Mouse (Mus musculus): ENCODE data around the gene Adar. TPM values are rescaled to one million over a fixed set of nuclear protein-coding genes. Genes with fewer than 3 reads are reported as not detected.
A peak's percentile ranks its signal among the peaks of the same experiment; 100 is the strongest.

Adar gene
- polyA plus RNA-seq, 1 experiment, result 6.3 TPM

- no peaks in the 10 kb centered on the region for H3K9me3 ChIP-seq
- peaks cover 29% of the 10 kb centered on the region for H3K36me3 ChIP-seq (replicated peaks; ENCODE audit: low read length)
- peaks cover 43% of the 10 kb centered on the region for H3K4me1 ChIP-seq
- H3K4me3 ChIP-seq (replicated peaks), result no peak overlapping the region
- peaks cover 9% of the 10 kb centered on the region for H3K27me3 ChIP-seq (replicated peaks)
- no peak for TF ChIP-seq GATA1 (IDR thresholded peaks at IDR 0.05; ENCODE audit: borderline replicate concordance, low read length)
- TF ChIP-seq FLI1 (IDR thresholded peaks at IDR 0.05; ENCODE audit: low read length), result no peak
Measured at GRCm38 (mm10) chr3:89770425-89771002, 55.7 kb downstream of the Adar start.

- Histone ChIP-seq H3K36me3 (replicated peaks; ENCODE audit: low read length) (peaks cover 50% of the 10 kb centered on the region), H3K27me3 (replicated peaks) (no peaks in the 10 kb centered on the region), H3K9me3 (no peaks in the 10 kb centered on the region), H3K4me1 (peaks cover 60% of the 10 kb centered on the region), H3K4me3 (replicated peaks) (peak overlapping the region; percentile 98)
- no peak for TF ChIP-seq GATA1 (IDR thresholded peaks at IDR 0.05; ENCODE audit: borderline replicate concordance, low read length)
Measured at GRCm38 (mm10) chr3:89772588-89772967, 57.8 kb downstream of the Adar start.

- Histone ChIP-seq H3K9me3 (no peaks in the 10 kb centered on the region), H3K4me3 (replicated peaks) (peak within 1 kb of the TSS; percentile 98), H3K36me3 (replicated peaks; ENCODE audit: low read length) (peaks cover 56% of the 10 kb centered on the region), H3K27me3 (replicated peaks) (no peaks in the 10 kb centered on the region), H3K4me1 (peaks cover 60% of the 10 kb centered on the region)
- TF ChIP-seq FLI1 (IDR thresholded peaks at IDR 0.05; ENCODE audit: low read length) (no peak; the same call in 1 of the 2 replicates), GATA1 (IDR thresholded peaks at IDR 0.05; ENCODE audit: borderline replicate concordance, low read length) (no peak)
Measured at GRCm38 (mm10) chr3:89772968-89773709, 58.3 kb downstream of the Adar start, which contains the start of gene Ube2q1. Ube2q1 (plus strand) TSS chr3:89773616.

- H3K36me3 ChIP-seq (replicated peaks; ENCODE audit: low read length), result peaks cover 62% of the 10 kb centered on the region
- H3K9me3 ChIP-seq, result no peaks in the 10 kb centered on the region
- H3K4me1 ChIP-seq, result peaks cover 60% of the 10 kb centered on the region
- TF ChIP-seq FLI1 (IDR thresholded peaks at IDR 0.05; ENCODE audit: low read length), result no peak
- no peak for TF ChIP-seq GATA1 (IDR thresholded peaks at IDR 0.05; ENCODE audit: borderline replicate concordance, low read length)
- H3K4me3 ChIP-seq (replicated peaks), result peak overlapping the region; percentile 98
- no peaks in the 10 kb centered on the region for H3K27me3 ChIP-seq (replicated peaks)
Measured at GRCm38 (mm10) chr3:89773740-89774211, 59.0 kb downstream of the Adar start.

GRCm38 (mm10) chr3:89774236-89774960 is 59.6 kb downstream of the Adar start:
- Histone ChIP-seq H3K4me3 (replicated peaks) (peak overlapping the region; percentile 98), H3K4me1 (peaks cover 60% of the 10 kb centered on the region), H3K9me3 (no peaks in the 10 kb centered on the region), H3K36me3 (replicated peaks; ENCODE audit: low read length) (peaks cover 62% of the 10 kb centered on the region), H3K27me3 (replicated peaks) (no peaks in the 10 kb centered on the region)
- no peak for TF ChIP-seq GATA1 (IDR thresholded peaks at IDR 0.05; ENCODE audit: borderline replicate concordance, low read length)

GRCm38 (mm10) chr3:89776001-89776400 is 61.2 kb downstream of the Adar start:
- TF ChIP-seq FLI1 (IDR thresholded peaks at IDR 0.05; ENCODE audit: low read length) (no peak), GATA1 (IDR thresholded peaks at IDR 0.05; ENCODE audit: borderline replicate concordance, low read length) (no peak)
- peaks cover 69% of the 10 kb centered on the region for H3K36me3 ChIP-seq (replicated peaks; ENCODE audit: low read length)
- no peak overlapping the region for H3K4me3 ChIP-seq (replicated peaks)
- H3K4me1 ChIP-seq, result peaks cover 52% of the 10 kb centered on the region
- H3K9me3 ChIP-seq, result no peaks in the 10 kb centered on the region
- H3K27me3 ChIP-seq (replicated peaks), result no peaks in the 10 kb centered on the region

GRCm38 (mm10) chr3:89780102-89780501 is 65.3 kb downstream of the Adar start:
- no peaks in the 10 kb centered on the region for H3K9me3 ChIP-seq
- no peak overlapping the region for H3K4me3 ChIP-seq (replicated peaks)
- peaks cover 28% of the 10 kb centered on the region for H3K4me1 ChIP-seq
- TF ChIP-seq GATA1 (IDR thresholded peaks at IDR 0.05; ENCODE audit: borderline replicate concordance, low read length), result no peak
- TF ChIP-seq FLI1 (IDR thresholded peaks at IDR 0.05; ENCODE audit: low read length), result no peak
- no peaks in the 10 kb centered on the region for H3K27me3 ChIP-seq (replicated peaks)
- peaks cover 90% of the 10 kb centered on the region for H3K36me3 ChIP-seq (replicated peaks; ENCODE audit: low read length)

- H3K9me3 ChIP-seq, result no peaks in the 10 kb centered on the region
- no peak for TF ChIP-seq FLI1 (IDR thresholded peaks at IDR 0.05; ENCODE audit: low read length)
- no peak for TF ChIP-seq GATA1 (IDR thresholded peaks at IDR 0.05; ENCODE audit: borderline replicate concordance, low read length)
- H3K4me1 ChIP-seq, result peaks cover 26% of the 10 kb centered on the region
- peaks cover 75% of the 10 kb centered on the region for H3K36me3 ChIP-seq (replicated peaks; ENCODE audit: low read length)
- no peak overlapping the region for H3K4me3 ChIP-seq (replicated peaks)
- peaks cover 7% of the 10 kb centered on the region for H3K27me3 ChIP-seq (replicated peaks)
Measured at GRCm38 (mm10) chr3:89781640-89782039, 66.8 kb downstream of the Adar start.

GRCm38 (mm10) chr3:89784991-89785753 is 70.3 kb downstream of the Adar start:
- H3K27me3 ChIP-seq (replicated peaks), result peaks cover 27% of the 10 kb centered on the region
- peaks cover 40% of the 10 kb centered on the region for H3K36me3 ChIP-seq (replicated peaks; ENCODE audit: low read length)
- peak overlapping the region; percentile 84 for H3K4me3 ChIP-seq (replicated peaks)
- H3K4me1 ChIP-seq, result peaks cover 27% of the 10 kb centered on the region
- no peaks in the 10 kb centered on the region for H3K9me3 ChIP-seq
- TF ChIP-seq FLI1 (IDR thresholded peaks at IDR 0.05; ENCODE audit: low read length) (no peak), GATA1 (IDR thresholded peaks at IDR 0.05; ENCODE audit: borderline replicate concordance, low read length) (no peak)

Data from megakaryocyte, embryonic 14.5 days (primary cell).